Mouse (Mus musculus) spleen, postnatal 0 days (tissue): ENCODE data around the gene Apol9b. TPM values are rescaled to one million over a fixed set of nuclear protein-coding genes. Genes with fewer than 3 reads are reported as not detected.

ENCODE experiments used
- polyA plus RNA-seq: library from polyadenylated mRNA; unstranded; fragments of >200 nt; fragmentation: Nextera tagmentation; extraction: Ambion mirVana; gene quantifications from 2 replicates; pipeline ENCODE4 v1.2.1, GENCODE M21; 2015

The Apol9b gene
- polyA plus RNA-seq, result 0.20 and 0.51 TPM in 2 replicates

GRCm38 (mm10) chr15:77728739-77729138 is at the start of gene Apol9b:
Gene Apol9b, plus strand, starts transcription at chr15:77729039.

GRCm38 (mm10) chr15:77698656-77699055 is 30.2 kb upstream of the Apol9b start, which contains the start of gene Apol7e:
Gene Apol7e, plus strand, starts transcription at chr15:77698857.

GRCm38 (mm10) chr15:77756848-77757247 is 28.0 kb downstream of the Apol9b start, which contains the start of gene Apol8:
Gene Apol8, minus strand, starts transcription at chr15:77757003.

Other genes with a start within 250 kb of the Apol9b start
- gene Apol11a, start 220.8 kb upstream of the Apol9b start, polyA plus RNA-seq, result 0.06 and 0.16 TPM in 2 replicates
- 0.07 and 0.53 TPM in 2 replicates for gene Apol7c, start 195.7 kb upstream of the Apol9b start, polyA plus RNA-seq
- not detected in 2 replicates for gene 1700025B11Rik, start 167.1 kb upstream of the Apol9b start, polyA plus RNA-seq
- 0.17 and 0.28 TPM in 2 replicates for gene Apol10b, start 132.9 kb upstream of the Apol9b start, polyA plus RNA-seq
- gene Gm36245, start 129.8 kb upstream of the Apol9b start, polyA plus RNA-seq, result not detected in 2 replicates
- 7.0 and 10.3 TPM in 2 replicates for gene Apol11b, start 85.8 kb upstream of the Apol9b start, polyA plus RNA-seq
- gene Apol7e, start 30.2 kb upstream of the Apol9b start, polyA plus RNA-seq, result 0.11 TPM in 1 of 2 replicates, not detected in the other
- 16.8 and 24.4 TPM in 2 replicates for gene Apol8, start 28.0 kb downstream of the Apol9b start, polyA plus RNA-seq
- 43.2 and 53.2 TPM in 2 replicates for gene Myh9, start 113.1 kb downstream of the Apol9b start, polyA plus RNA-seq
- gene Txn2, start 200.0 kb downstream of the Apol9b start, polyA plus RNA-seq, result 162 and 181 TPM in 2 replicates
- 1.2 and 1.9 TPM in 2 replicates for gene Foxred2, start 227.7 kb downstream of the Apol9b start, polyA plus RNA-seq
- gene Eif3d, start 241.8 kb downstream of the Apol9b start, polyA plus RNA-seq, result 134 and 149 TPM in 2 replicates